Mouse (Mus musculus) embryonic facial prominence, embryonic 11.5 days (tissue): ENCODE data around the gene Dlx2. TPM values are rescaled to one million over a fixed set of nuclear protein-coding genes. Genes with fewer than 3 reads are reported as not detected.

Source experiments
- ATAC-seq: fragments of 200-750 bp; cut with Nextera tagmentation; replicated peaks from 2 replicates; pipeline ENCODE4 v1.8.0; 2017; ENCODE audit warnings: low read depth; ENCODE audit not compliant: insufficient number of reproducible peaks, low FRiP score, low TSS enrichment
- DNase-seq: peaks from one replicate; pipeline ENCODE4 v3.0.0-alpha.2; 2015; ENCODE audit warnings: low spot score
- H3K27ac ChIP-seq: fragments of 300-500 bp; sonication (generic); replicated peaks from 2 replicates; pipeline ENCODE4 v1.5.1; 2014; ENCODE audit warnings: mild to moderate bottlenecking, low read depth, low read length, control low read depth
- H3K27me3 ChIP-seq: fragments of 300-500 bp; sonication (generic); 2 replicates; pipeline ENCODE4 v1.6.1; 2014; ENCODE audit warnings: mild to moderate bottlenecking, low read length, moderate library complexity, mixed read lengths; ENCODE audit not compliant: control insufficient read depth, insufficient read depth
- H3K36me3 ChIP-seq: fragments of 300-500 bp; sonication (generic); replicated peaks from 2 replicates; pipeline ENCODE4 v1.6.1; 2014; ENCODE audit warnings: low read depth, mild to moderate bottlenecking, low read length, moderate library complexity, mixed read lengths; ENCODE audit not compliant: control insufficient read depth, insufficient read depth
- H3K4me1 ChIP-seq: fragments of 300-500 bp; sonication (generic); 2 replicates; pipeline ENCODE4 v1.6.1; 2014; ENCODE audit warnings: low read length, mixed read lengths; ENCODE audit not compliant: control insufficient read depth, insufficient read depth
- H3K4me2 ChIP-seq: fragments of 300-500 bp; sonication (generic); 2 replicates; pipeline ENCODE4 v1.6.1; 2014; ENCODE audit warnings: low read depth, mild to moderate bottlenecking, control low read depth, low read length, moderate library complexity
- H3K4me3 ChIP-seq: fragments of 300-500 bp; sonication (generic); 2 replicates; pipeline ENCODE4 v1.5.1; 2014; ENCODE audit warnings: low read depth, low read length, control low read depth
- H3K9ac ChIP-seq: fragments of 300-500 bp; sonication (generic); replicated peaks from 2 replicates; pipeline ENCODE4 v1.6.1; 2014; ENCODE audit warnings: mild to moderate bottlenecking, control low read depth, low read length
- H3K9me3 ChIP-seq: fragments of 300-500 bp; sonication (generic); replicated peaks from 2 replicates; pipeline ENCODE4 v1.6.1; 2016; ENCODE audit warnings: mild to moderate bottlenecking, low read length, inconsistent platforms, mixed read lengths; ENCODE audit not compliant: control insufficient read depth
- WGBS: fragments of 180-500 bp; shearing (Covaris S2); extraction: QIAGEN DNeasy Blood & Tissue Kit; methylation state at CpG from one replicate; pipeline ENCODE4 v1.1.7; 2014; 5-methylcytosine and 5-hydroxymethylcytosine counted together
- polyA plus RNA-seq: library from polyadenylated mRNA; unstranded; fragments of >200 nt; fragmentation: Nextera tagmentation; extraction: Ambion mirVana; gene quantifications from 2 replicates; pipeline ENCODE4 v1.2.1, GENCODE M21; 2014

Dlx2 gene
- polyA plus RNA-seq, 1 experiment from 2014 or later, result 20.3 TPM

DNA sequence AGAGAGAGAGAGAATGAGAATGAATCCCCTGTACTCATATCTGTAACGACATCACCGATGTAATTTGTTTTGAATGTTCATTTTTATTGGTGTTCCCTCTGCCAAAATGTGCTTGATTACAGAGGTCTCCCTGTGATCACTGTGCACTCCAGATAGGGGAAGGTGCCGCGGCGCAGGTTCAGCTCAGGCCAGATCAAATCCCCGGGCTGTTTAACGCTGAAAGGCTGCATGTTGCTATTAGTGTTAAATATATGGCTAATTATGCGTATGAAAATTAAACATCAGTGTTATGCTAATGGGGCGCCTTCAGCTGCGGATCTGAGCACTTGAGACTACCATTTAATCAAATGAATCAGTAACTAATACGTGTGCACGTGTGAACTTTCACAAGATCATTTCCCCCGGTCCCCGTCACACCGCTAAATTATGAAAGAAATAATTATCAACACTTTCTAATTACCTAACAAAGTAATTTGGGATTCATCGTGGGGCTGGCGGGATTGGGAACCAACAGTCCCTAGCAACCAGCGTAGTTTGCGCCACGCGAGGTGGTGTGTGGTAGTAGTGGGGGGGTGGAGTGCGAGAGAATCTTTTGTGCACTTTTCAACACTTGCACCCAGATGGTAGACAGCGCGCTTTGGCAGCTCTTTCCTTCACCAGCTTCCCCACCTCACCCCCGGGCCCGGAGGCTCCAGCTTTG is 18.4 kb downstream of the Dlx2 start, which contains the start of gene Dlx1:
TSS of gene Dlx1 (plus strand) at position 100 of the 700 bp plus-strand sequence.
- DNase-seq (peak; percentile 58), ATAC-seq (no peak)
- Histone ChIP-seq H3K9ac (peak within 1 kb of the TSS; percentile 83), H3K27ac (peak within 1 kb of the TSS; percentile 92), H3K27me3 (peaks cover 56% of the 10 kb centered on the region), H3K4me2 (peak within 1 kb of the TSS; percentile 88), H3K4me3 (peak within 1 kb of the TSS; percentile 59), H3K36me3 (no peaks in the 10 kb centered on the region), H3K4me1 (peaks cover 9% of the 10 kb centered on the region), H3K9me3 (no peaks in the 10 kb centered on the region)
- under 1% methylated on average over 26 of the region's 26 CpGs for WGBS

DNA sequence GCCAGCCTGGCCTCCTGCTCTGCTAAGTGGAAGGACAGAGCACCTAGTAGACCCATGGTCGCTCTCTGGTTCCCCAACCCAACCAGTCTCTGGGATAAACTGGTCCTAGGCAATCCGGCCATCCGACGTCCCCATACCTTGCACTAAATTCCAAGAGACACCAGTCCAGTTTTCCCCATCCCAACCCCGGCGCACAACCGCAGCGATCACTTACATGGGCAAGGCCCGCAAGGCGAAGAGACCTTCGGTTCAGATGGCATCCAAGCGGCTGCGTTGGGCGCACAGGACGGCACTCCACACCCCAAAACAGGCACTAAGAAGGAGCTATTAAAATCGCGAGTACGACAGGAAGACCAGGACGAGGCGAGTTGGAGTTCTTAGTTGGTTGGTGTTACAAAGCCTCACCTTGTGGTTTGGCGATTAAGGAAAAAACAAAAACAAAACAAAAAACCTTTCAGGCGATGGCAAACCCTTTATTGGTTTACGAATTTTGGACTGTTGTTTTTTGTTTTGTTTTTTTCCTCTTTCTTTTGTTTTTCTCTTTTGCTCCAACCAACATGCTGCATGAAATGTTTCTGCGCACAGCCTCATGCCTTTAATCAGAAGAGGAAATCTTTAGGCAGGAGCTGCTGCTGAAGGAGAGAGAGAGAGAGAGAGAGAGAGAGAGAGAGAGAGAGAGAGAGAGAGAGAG is 19.1 kb downstream of the Dlx2 start:
- DNase-seq, result peak; percentile 48
- no peaks in the 10 kb centered on the region for H3K36me3 ChIP-seq
- peaks cover 9% of the 10 kb centered on the region for H3K4me1 ChIP-seq
- no peaks in the 10 kb centered on the region for H3K9me3 ChIP-seq
- peak overlapping the region; percentile 59 for H3K4me3 ChIP-seq
- H3K9ac ChIP-seq, result peak overlapping the region; percentile 46
- H3K27ac ChIP-seq, result 0 out of 2 replicates have a peak overlapping the region, but pooled peaks have one; percentile 13
- H3K4me2 ChIP-seq, result peak overlapping the region; percentile 40
- WGBS, result 2% methylated on average over 24 of the region's 24 CpGs
- peaks cover 54% of the 10 kb centered on the region for H3K27me3 ChIP-seq
- no peak for ATAC-seq

DNA sequence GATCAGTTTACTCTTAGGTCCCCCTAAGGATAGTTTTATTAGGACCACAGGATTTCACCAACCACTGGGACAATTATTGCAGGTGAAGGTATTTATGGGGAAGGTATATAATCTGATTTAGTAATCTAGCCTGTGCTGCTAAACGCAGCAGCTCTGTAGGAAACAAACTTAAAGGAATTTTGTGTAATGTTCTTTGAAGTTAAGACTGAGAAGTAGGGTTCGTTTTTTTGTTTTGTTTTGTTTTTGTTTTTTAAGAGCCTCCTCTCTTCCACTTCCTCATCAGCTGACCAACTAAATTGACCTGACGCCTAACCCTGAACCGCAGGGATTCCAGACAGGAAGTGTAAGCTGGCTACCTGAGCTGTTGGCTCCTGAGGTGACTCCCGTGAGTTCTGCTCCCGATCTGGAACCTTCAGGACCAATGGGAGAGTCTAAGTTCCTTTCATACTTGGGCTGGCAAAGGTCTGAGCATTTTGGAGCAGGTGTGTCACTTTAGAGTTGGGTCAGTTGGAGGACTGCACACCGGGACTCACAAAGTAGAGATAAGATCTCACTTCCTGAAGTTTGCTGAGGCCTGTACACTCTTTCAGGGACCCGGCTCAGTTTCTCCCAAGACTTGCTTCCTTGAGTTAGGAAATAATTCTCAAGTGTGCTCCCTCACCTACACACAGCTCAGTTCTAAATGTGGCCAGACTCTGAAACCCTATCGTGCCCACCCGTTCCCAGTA is 19.8 kb downstream of the Dlx2 start:
- Histone ChIP-seq H3K4me1 (peaks cover 9% of the 10 kb centered on the region), H3K9ac (peak overlapping the region; percentile 46), H3K4me2 (peak overlapping the region; percentile 40), H3K27ac (no peak overlapping the region), H3K9me3 (no peaks in the 10 kb centered on the region), H3K27me3 (peaks cover 47% of the 10 kb centered on the region), H3K36me3 (no peaks in the 10 kb centered on the region), H3K4me3 (peak overlapping the region; percentile 19)
- ATAC-seq (no peak), DNase-seq (no peak)
- WGBS, result 2% methylated on average over 10 of the region's 10 CpGs

DNA sequence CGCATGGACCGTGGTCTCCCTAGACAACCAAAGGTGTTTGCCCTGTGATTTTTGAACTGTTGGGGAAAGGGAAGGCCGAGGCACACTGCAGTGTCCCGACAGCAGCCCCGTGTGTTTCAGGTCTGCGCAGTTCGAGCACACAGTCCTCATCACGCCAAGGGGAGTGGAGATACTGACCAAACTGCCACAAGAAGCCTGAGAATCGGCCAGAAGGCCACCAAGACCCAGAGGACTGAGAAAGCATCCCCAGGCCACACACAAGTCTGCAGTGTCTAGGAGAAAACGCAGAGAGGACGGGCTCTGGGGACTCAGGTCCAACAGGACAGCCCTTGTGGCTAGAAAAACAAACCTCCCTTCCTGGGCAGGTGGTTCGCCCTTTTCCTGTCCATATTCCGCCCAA is 21.8 kb downstream of the Dlx2 start:
- WGBS, result 18% methylated on average over 13 of the region's 13 CpGs
- Histone ChIP-seq H3K27ac (no peak overlapping the region), H3K36me3 (no peaks in the 10 kb centered on the region), H3K27me3 (peaks cover 40% of the 10 kb centered on the region), H3K4me1 (peaks cover 5% of the 10 kb centered on the region), H3K9ac (no peak overlapping the region), H3K4me2 (no peak overlapping the region), H3K9me3 (no peaks in the 10 kb centered on the region), H3K4me3 (no peak overlapping the region)
- ATAC-seq, result no peak
- DNase-seq, result peak; percentile 14

DNA sequence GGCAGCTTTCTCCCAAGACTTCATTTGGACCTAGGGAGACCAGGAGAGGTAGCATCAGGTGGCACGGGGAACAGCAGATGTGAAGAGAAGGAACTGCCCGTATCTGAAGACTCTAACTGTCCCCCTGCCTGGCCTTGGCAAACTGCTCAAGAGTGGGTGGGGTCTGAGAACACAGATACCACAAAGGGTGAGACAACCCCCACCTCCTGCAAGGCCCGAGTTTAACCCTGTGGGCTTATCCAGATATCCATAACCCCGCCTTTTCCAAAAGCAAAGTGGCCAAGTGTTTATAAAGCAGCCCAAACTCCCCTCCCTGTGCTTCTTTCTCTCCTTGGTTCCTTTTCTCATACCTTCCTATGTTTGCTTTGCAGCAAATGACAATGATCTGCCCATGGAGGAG is 23.1 kb downstream of the Dlx2 start:
- Histone ChIP-seq H3K36me3 (no peaks in the 10 kb centered on the region), H3K4me3 (no peak overlapping the region), H3K27ac (no peak overlapping the region), H3K4me2 (no peak overlapping the region), H3K4me1 (no peaks in the 10 kb centered on the region), H3K9me3 (no peaks in the 10 kb centered on the region), H3K9ac (no peak overlapping the region), H3K27me3 (peaks cover 31% of the 10 kb centered on the region)
- WGBS, result 48% methylated on average over 4 of the region's 4 CpGs
- DNase-seq (no peak), ATAC-seq (0 out of 2 replicates have a peak, but pooled peaks have one; percentile 49)

DNA sequence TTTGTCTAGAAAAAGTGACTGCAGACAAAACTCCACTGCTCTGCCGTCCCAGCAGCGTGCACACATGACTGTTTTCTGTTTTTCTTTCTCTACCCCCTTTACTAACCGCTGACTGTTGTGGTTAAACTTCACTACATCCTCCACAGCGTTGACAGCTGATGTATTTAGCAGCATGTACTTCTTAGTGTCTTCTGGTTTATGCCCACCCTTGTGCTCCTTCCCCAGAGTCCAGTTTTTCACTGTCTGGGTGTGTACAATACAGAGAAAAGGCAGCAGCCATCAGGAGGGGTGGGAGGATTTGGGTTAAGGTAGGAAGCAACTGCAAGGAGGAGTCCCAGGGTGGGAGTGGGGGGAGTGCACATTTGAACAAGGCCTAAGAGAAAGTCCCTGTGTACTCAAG is 23.7 kb downstream of the Dlx2 start:
- Histone ChIP-seq H3K4me1 (no peaks in the 10 kb centered on the region), H3K4me2 (no peak overlapping the region), H3K9me3 (no peaks in the 10 kb centered on the region), H3K36me3 (no peaks in the 10 kb centered on the region), H3K9ac (no peak overlapping the region), H3K27ac (no peak overlapping the region; the same call in 1 of the 2 replicates), H3K27me3 (peaks cover 28% of the 10 kb centered on the region), H3K4me3 (no peak overlapping the region)
- DNase-seq, result no peak
- WGBS, result 37% methylated on average over 4 of the region's 4 CpGs
- ATAC-seq, result no peak

DNA sequence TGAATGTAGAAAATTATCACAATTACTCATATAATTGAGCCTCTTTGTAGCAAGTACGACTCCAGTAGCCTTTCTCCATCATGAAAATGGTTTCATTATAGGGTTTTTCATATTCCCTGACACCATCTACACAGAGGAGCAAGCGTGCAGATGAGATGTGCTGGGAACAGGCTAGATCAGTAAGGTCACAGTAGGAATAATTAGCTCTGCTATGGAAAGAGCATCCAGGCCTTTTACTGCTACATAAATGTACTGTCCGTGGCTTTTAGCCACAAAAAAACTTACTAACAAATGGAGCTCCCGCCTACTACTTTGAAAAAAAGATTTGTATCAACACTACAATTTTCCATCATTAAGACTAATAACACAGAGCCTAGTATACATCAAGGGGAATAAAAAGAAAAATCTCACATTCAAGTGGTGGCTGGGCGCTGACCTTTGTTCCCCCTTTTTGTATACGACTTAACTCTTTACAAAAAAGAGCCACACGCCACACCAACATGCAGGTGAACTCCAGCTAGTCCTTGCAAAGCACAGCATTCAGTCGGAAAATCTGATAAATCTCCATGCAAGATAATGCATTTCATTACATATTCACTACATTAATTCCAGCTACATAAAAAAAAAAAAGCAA is 29.0 kb downstream of the Dlx2 start:
- Histone ChIP-seq H3K9me3 (no peaks in the 10 kb centered on the region), H3K9ac (no peak overlapping the region), H3K27ac (no peak overlapping the region), H3K4me2 (no peak overlapping the region), H3K36me3 (no peaks in the 10 kb centered on the region), H3K27me3 (no peaks in the 10 kb centered on the region), H3K4me1 (no peaks in the 10 kb centered on the region), H3K4me3 (no peak overlapping the region)
- WGBS, result 41% methylated on average over 8 of the region's 8 CpGs
- no peak for DNase-seq
- ATAC-seq, result no peak
